11 mouse cellular contexts compared by ENCODE assay signal in the genomic region with DNA sequence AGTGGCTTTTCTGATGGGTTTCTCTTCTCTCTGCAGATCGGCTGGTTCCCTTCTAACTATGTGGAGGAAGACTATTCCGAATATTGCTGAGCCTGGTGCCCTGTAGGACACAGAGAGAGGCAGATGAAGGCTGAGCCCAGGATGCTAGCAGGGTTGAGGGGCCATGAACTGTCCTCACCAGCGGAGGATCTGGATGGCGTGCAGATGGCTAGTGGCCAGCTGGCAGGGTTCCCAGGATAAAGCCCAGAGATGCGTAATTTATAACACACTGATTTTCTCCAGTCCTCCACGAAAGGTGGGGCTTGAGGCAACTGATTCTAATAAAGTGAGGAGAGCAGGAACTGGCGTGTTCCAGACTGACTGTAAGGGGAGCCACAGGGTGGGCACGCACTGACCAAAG. TPM values are rescaled to one million over a fixed set of nuclear protein-coding genes. Genes with fewer than 3 reads are reported as not detected.
DNase-seq lines count a peak whose midpoint lies in the region; ATAC-seq and TF ChIP-seq lines count a peak whose summit lies in the region.
"Had no signal": no experiment of that assay in that cellular context is flagged by ENCODE, and none has a peak within 500 bp of the region (broad histone marks: within the 10 kb centered on the region; RNA-seq: fewer than 3 reads in every experiment).

No protein-coding gene starts in this region.

- no peak for ATAC-seq in kidney, embryonic 16.5 days (ENCODE audit: low FRiP score, low TSS enrichment)
- ATAC-seq in stomach, embryonic 14.5 days (ENCODE audit: insufficient number of reproducible peaks, insufficient read depth, low FRiP score, low read depth) = 0 out of 2 replicates have a peak, but pooled peaks have one; percentile 17
- no peak for ATAC-seq in stomach, postnatal 0 days (ENCODE audit: low FRiP score, low TSS enrichment)
- ATAC-seq: activated CD4-positive, CD25-positive, alpha-beta regulatory T cell, adult 4 months had no signal

- H3K4me2 ChIP-seq in kidney, embryonic 16.5 days (replicated peaks; ENCODE audit: low read depth, low read length) = no peak overlapping the region
- no peak overlapping the region for H3K4me2 ChIP-seq in stomach, embryonic 14.5 days (replicated peaks; ENCODE audit: low read depth, low read length)
- no peak overlapping the region for H3K4me2 ChIP-seq in stomach, postnatal 0 days (replicated peaks; ENCODE audit: low read depth)
- H3K4me2 ChIP-seq: limb, embryonic 13.5 days had no signal

- no peak for TF ChIP-seq CTCF in stomach, postnatal 0 days (IDR thresholded peaks at IDR 0.05; ENCODE audit: low read depth)

- no peak overlapping the region for H3K9ac ChIP-seq in kidney, embryonic 16.5 days (replicated peaks; ENCODE audit: low read length)
- no peak overlapping the region for H3K9ac ChIP-seq in stomach, embryonic 14.5 days (replicated peaks; ENCODE audit: low read depth, low read length)
- no peak overlapping the region for H3K9ac ChIP-seq in stomach, postnatal 0 days (ENCODE audit: low read length)
- H3K9ac ChIP-seq: limb, embryonic 13.5 days had no signal

- no peak overlapping the region for H3K27ac ChIP-seq in kidney, embryonic 16.5 days (ENCODE audit: low read length)
- no peak overlapping the region for H3K27ac ChIP-seq in stomach, embryonic 14.5 days (ENCODE audit: low read length)
- H3K27ac ChIP-seq in stomach, postnatal 0 days (replicated peaks) = no peak overlapping the region
- H3K27ac ChIP-seq: limb, embryonic 13.5 days had no signal

- WGBS in kidney, embryonic 16.5 days = 53% methylated on average over 8 of the region's 8 CpGs
- WGBS in stomach, embryonic 14.5 days = 46% methylated on average over 8 of the region's 8 CpGs
- whole genome bisulfite sequencing in stomach, postnatal 0 days = 46% methylated on average over 8 of the region's 8 CpGs

- no peak overlapping the region for H3K4me3 ChIP-seq in kidney, embryonic 16.5 days (ENCODE audit: low read length)
- no peak overlapping the region for H3K4me3 ChIP-seq in stomach, embryonic 14.5 days (ENCODE audit: low read depth, low read length)
- H3K4me3 ChIP-seq in stomach, postnatal 0 days (ENCODE audit: low read depth, low read length) = no peak overlapping the region
- H3K4me3 ChIP-seq: limb, embryonic 13.5 days had no signal

- H3K4me1 ChIP-seq in kidney, embryonic 16.5 days (ENCODE audit: insufficient read depth, low read length) = no peaks in the 10 kb centered on the region
- H3K4me1 ChIP-seq in stomach, embryonic 14.5 days (ENCODE audit: control insufficient read depth, insufficient read depth, low read length) = no peaks in the 10 kb centered on the region
- H3K4me1 ChIP-seq in stomach, postnatal 0 days (replicated peaks; ENCODE audit: control insufficient read depth, insufficient read depth) = no peaks in the 10 kb centered on the region

- H3K9me3 ChIP-seq in kidney, embryonic 16.5 days (ENCODE audit: low read length) = no peaks in the 10 kb centered on the region
- H3K9me3 ChIP-seq in stomach, embryonic 14.5 days (ENCODE audit: control insufficient read depth, low read depth, low read length) = no peaks in the 10 kb centered on the region
- H3K9me3 ChIP-seq in stomach, postnatal 0 days (ENCODE audit: control insufficient read depth, low read length) = no peaks in the 10 kb centered on the region
- H3K9me3 ChIP-seq: limb, embryonic 13.5 days had no signal

- DNase-seq in kidney, adult 11 months = peak; percentile 20
- no peak for DNase-seq in stomach, postnatal 0 days (ENCODE audit: low spot score)
- DNase-seq in adrenal gland, postnatal 4 days (ENCODE audit: low spot score in 2 of 2) = peak; percentile 68 to 70
- DNase-seq in urinary bladder, postnatal 14 days (ENCODE audit: low spot score) = no peak
- DNase-seq in thymus, postnatal 14 days = no peak
- DNase-seq: cerebellum, adult 9-10 months; right cerebral cortex, postnatal 25 days had no signal

- H3K36me3 ChIP-seq in kidney, embryonic 16.5 days (ENCODE audit: insufficient read depth, low read length) = no peaks in the 10 kb centered on the region
- no peaks in the 10 kb centered on the region for H3K36me3 ChIP-seq in stomach, embryonic 14.5 days (ENCODE audit: control insufficient read depth, insufficient read depth, low read length)
- no peaks in the 10 kb centered on the region for H3K36me3 ChIP-seq in stomach, postnatal 0 days (ENCODE audit: control insufficient read depth, insufficient read depth, low read length)
- H3K36me3 ChIP-seq: limb, embryonic 13.5 days had no signal

- TF ChIP-seq EP300 in stomach, postnatal 0 days (optimal IDR thresholded peaks at IDR 0.05) = no peak

- H3K27me3 ChIP-seq in kidney, embryonic 16.5 days (ENCODE audit: insufficient read depth, low read length) = no peaks in the 10 kb centered on the region
- H3K27me3 ChIP-seq in stomach, embryonic 14.5 days (ENCODE audit: control insufficient read depth, insufficient read depth, low read length) = no peaks in the 10 kb centered on the region
- no peaks in the 10 kb centered on the region for H3K27me3 ChIP-seq in stomach, postnatal 0 days (ENCODE audit: control insufficient read depth, insufficient read depth, low read length)
- H3K27me3 ChIP-seq: limb, embryonic 13.5 days had no signal

RNA-seq across cellular contexts. Expression of a gene that starts 30.9 kb away (rescaled TPM):
- polyA plus RNA-seq in kidney, embryonic 16.5 days (2015; fragmentation: Nextera tagmentation; extraction: Ambion mirVana) = 4.2 and 5.2 TPM in 2 replicates
- polyA plus RNA-seq in stomach, embryonic 14.5 days (2014; fragmentation: Nextera tagmentation; extraction: Ambion mirVana) = 6.5 and 6.6 TPM in 2 replicates
- polyA plus RNA-seq in stomach, postnatal 0 days (2015; fragmentation: Nextera tagmentation; extraction: Ambion mirVana) = 4.6 and 4.8 TPM in 2 replicates
- 1 to 10 TPM; 7.9 to 8.3 TPM for total RNA-seq in adrenal gland, postnatal 4 days (2021)

RNA-seq across cellular contexts. Expression of a gene that starts 48.7 kb away (rescaled TPM):
- polyA plus RNA-seq in kidney, embryonic 16.5 days (2015; fragmentation: Nextera tagmentation; extraction: Ambion mirVana) = 1.4 and 2.0 TPM in 2 replicates
- 1.8 and 2.7 TPM in 2 replicates for polyA plus RNA-seq in stomach, embryonic 14.5 days (2014; fragmentation: Nextera tagmentation; extraction: Ambion mirVana)
- 1.4 and 1.6 TPM in 2 replicates for polyA plus RNA-seq in stomach, postnatal 0 days (2015; fragmentation: Nextera tagmentation; extraction: Ambion mirVana)
- total RNA-seq in adrenal gland, postnatal 4 days (2021) = 1 to 10 TPM; 2.7 to 3.3 TPM

Comparison
In these comparisons a context has a peak if more than half of its experiments do, and no peak if none do; other contexts are left out.
1. DNase-seq: peak in kidney, adult 11 months (single experiment) and adrenal gland, postnatal 4 days (2 of 2); none in stomach, postnatal 0 days (single experiment), urinary bladder, postnatal 14 days (single experiment) and thymus, postnatal 14 days (single experiment).